Mouse (Mus musculus) yolk sac, embryonic 10.5 days (tissue): ENCODE data around the gene Hadh.
A peak's percentile ranks its signal among the peaks of the same experiment; 100 is the strongest.

Experiments used
- DNase-seq: peaks from one replicate; pipeline ENCODE4 v3.0.0-alpha.2; 2017; ENCODE audit warnings: low spot score

Hadh gene

GRCm38 (mm10) chr3:131271559-131272373 lies at the start of gene Hadh:
TSS of gene Hadh (minus strand) at chr3:131272101.
- peak; percentile 91 for DNase-seq

DNA sequence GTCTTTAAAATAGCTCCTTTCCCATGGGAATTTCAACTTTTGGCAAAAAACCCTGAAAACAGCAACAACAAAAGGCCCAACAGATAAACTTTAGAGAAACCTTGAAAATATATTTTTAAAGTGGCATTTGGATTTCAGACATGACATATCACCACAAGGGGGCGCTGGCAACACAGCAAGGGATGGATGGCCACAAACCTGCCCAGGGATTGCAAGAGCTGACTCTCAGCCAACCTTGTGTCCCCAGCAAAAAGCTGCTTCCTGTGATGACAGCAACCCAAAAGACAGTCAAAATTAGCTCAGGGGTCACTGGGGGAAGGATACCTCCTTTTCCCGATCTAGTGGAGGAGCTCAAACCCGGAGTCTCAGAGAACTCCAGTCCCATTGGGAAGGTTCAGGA lies 48.3 kb upstream of the Hadh start:
- peak; percentile 51 for DNase-seq

DNA sequence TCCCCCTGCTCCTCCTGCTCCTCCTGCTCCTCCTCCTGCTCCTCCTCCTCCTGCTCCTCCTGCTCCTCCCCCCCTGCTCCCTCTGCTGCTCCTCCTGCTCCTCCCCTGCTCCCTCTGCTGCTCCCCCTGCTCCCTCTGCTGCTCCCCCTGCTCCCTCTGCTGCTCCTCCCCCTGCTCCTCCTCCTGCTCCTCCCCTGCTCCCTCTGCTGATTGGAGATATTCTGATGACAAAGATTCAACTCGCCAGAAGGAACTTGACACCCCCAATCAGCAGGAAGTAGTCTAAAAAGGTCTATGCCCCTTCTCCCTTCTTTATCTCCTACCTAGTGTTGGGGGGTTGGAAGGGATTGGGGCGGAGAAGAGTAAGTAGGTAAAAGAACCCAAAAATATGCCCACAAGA lies 46.3 kb upstream of the Hadh start:
- DNase-seq, result no peak

GRCm38 (mm10) chr3:131317126-131317525 lies 45.2 kb upstream of the Hadh start:
- no peak for DNase-seq

- DNase-seq, result no peak
Measured at GRCm38 (mm10) chr3:131315957-131316510, 44.1 kb upstream of the Hadh start.

DNA sequence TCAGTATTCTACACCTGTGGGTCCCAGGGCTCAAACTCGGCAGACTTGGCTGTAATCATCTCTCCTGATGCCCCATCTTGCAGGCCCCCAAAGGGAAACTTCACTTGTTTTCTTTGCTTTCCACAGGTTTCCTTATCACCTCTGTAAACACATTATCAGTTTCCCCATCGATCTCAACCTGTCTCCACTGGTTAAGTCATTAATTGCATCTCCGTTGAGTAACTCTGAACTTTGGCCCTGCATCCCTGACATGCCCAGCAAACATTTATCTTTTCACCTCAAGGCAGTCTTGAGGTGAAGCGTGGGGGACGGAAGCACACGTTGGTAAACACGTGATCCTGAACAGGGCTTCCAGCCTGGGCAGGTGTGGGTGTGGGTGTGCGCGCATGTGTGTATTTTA lies 40.4 kb upstream of the Hadh start:
- DNase-seq, result peak; percentile 45

GRCm38 (mm10) chr3:131310572-131310971 lies 38.7 kb upstream of the Hadh start:
- DNase-seq, result no peak

DNA sequence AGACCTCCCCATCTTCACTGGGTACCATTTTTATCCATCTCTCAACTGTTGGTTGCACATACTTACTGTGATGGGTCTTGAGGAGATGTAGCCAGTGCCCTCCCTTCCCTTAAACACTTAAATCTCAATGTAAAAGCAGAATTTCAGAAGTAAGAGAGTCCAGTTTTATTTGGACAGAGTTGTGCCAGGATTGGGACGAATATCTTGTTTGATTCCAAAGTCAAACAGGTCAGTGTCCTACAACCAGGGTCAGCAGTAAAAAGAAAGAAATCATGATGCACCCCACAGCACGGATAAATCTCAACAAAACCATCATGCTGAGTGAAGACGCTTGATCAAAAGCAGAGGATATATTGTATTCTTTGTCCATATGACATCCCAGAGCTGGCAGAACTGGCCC lies 35.9 kb upstream of the Hadh start:
- no peak for DNase-seq

DNA sequence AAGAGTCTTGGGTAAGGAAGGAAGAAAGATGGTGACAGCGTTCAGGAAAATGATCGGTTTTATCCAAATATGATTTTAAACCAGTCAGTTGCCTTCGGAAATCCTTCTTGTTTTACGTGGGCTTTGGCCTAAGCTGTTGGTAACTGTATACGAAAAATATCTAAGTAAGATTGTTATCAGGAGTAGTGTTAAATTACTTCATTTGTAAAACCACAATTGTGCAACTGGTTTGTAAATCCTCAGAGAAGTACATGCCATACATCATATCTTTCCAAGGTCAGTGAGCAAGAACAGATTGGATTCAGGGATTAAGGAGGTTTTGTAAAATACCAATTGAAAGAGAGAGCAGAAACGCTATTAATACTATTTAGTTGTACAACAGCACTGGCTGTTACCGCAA lies 34.4 kb upstream of the Hadh start:
- DNase-seq, result no peak

- DNase-seq, result no peak
Measured at GRCm38 (mm10) chr3:131303320-131303714, 31.4 kb upstream of the Hadh start.

DNA sequence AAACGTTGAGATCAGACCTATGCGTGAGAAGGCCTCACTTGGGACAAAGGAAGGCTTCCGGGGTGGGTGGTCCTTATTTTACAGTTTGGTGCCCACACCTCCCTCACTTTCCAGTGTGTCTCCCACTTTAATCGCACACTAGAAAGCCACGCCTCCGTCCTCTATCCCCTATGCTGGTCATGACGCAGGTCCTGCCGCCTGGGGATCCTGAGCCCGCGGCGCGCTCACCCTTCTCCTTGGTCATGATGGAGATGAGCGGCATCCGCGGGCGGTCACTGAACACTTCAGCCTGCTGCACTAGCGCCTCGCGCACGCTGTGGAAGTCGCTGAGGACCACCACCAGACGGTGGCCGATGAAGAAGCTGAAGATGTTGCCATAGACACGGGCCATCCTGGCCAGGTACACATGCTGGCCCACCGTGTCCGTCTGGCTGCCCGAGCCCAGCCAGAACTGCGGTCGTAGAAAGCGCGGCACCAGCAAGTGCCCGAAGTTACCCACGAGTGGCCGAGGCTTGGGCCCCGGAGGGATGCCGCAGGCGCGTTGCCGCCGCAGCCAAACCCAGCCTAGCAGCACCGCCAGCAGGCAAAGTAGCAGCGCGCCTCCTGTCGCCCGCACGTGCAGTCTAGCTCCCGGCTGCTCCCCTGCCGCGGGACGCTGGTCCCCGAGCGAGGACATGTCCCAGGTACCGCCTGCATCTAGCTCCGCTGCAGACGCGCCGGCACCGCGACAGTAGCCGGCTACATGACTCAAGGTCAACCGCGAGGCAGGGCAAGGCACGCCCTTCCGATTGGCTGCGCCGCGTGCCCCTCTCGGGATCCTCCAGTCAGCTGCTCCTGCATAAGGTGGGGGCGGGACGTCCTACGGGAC lies 30.8 kb upstream of the Hadh start, which contains the start of gene Cyp2u1:
Gene Cyp2u1, minus strand, starts transcription at position 776 of the 868 bp plus-strand sequence.
- peak; percentile 80 for DNase-seq

- no peak for DNase-seq
Measured at GRCm38 (mm10) chr3:131299908-131300307, 28.0 kb upstream of the Hadh start.

DNA sequence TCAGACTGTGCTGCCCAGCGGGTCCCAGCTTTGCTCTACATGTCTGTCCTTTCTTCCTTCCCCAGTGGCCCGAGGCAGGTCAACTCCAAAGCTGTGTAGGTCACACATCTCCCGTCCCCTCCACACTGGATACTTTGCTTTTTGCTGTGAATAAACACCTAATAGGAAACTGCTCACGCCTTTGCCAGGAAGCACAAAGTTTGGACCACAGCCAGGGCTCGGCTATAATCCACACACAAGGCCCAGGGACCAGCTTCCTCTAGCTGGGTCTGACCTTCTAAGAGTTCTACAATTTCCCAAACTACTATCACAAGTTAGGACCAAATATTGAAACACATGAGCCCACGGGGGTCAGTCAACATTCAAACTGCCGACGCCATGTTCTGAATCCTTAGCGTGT lies 27.2 kb upstream of the Hadh start:
- DNase-seq, result no peak

GRCm38 (mm10) chr3:131296893-131297292 lies 25.0 kb upstream of the Hadh start:
- no peak for DNase-seq

DNA sequence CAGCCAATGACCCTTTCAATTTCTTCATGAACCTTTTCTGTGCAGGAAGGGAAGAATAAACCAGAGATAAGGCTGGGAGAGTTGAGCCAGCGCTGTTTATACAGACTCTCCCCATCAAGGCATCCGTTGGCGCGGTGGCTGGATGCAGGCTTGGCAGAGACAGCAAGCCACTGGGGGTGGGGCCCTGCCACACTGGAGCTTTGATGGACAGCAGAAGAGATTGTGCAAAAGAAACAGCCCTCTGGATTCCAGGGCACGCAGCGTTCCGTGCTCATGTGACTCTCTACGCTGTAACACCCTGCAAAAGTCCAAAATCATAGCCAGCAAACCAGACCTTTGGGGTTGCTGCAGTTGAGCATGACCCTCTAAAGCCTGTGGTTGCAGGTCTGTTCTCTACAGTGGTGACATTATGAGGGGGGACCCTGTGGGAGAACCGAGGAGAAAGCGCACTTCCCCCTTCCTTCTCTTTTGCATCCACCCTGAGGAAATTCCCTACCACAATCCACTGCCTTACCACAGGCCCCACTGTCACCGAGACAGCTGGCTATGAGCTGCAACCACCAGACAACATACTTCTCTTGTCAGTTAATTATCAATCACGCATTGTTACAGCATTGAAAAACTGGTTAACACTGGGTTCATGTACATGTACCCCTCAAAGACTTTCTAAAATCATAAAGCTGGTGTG lies 23.8 kb upstream of the Hadh start:
- no peak for DNase-seq

- DNase-seq, result no peak
Measured at GRCm38 (mm10) chr3:131294503-131294902, 22.6 kb upstream of the Hadh start.

- DNase-seq, result no peak
Measured at GRCm38 (mm10) chr3:131292959-131293358, 21.1 kb upstream of the Hadh start.

GRCm38 (mm10) chr3:131292349-131292748 lies 20.4 kb upstream of the Hadh start:
- no peak for DNase-seq

- no peak for DNase-seq
Measured at GRCm38 (mm10) chr3:131291890-131292289, 20.0 kb upstream of the Hadh start.

GRCm38 (mm10) chr3:131274151-131274550 lies 2.2 kb upstream of the Hadh start:
- DNase-seq, result no peak

DNA sequence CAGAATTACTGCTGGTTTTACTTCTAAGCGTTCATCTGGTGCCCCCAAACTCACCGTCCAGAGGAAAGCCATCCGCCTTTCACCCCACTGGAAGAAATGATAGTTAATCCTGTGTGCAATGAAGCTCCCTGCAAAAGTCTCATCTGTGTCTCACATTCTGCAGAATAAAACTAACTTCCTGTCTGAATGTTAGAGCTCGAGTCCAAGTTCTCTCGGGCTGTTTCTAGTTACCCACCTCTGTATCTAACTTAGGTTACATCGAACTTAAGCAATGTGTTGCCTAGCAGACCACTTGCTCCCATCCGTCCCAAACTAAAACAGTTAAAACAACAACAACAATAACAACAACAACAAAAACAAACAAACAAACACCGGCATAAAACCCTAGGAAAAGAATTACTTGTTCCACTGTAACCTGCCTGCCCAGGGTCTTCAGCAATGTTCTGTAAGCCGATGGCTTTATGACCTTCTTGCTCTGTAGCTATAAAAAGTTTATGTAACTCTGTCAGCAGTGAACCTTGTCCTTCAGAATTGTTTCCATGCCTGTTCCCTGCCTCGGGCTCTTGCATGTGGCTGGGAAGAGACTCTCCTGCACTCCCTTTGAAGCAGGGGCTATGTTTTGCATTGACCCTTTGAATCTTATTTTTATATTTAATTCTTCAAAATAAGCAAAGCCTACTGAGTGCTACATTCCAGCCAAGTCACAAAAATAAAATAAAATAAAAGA lies 636 bp upstream of the Hadh start:
- peak; percentile 36 for DNase-seq
